Mouse (Mus musculus) cerebellum, adult 9-10 months (tissue): ENCODE measurements around the gene Slc22a29.
A peak's percentile ranks its signal among the peaks of the same experiment; 100 is the strongest.
"Not testable (repeated sequence)": the region's sequence is repeated elsewhere in the genome, so short reads cannot be mapped to it uniquely, and the experiment has no call there.

ENCODE experiments used
- DNase-seq: peaks from one replicate; pipeline ENCODE4 v3.0.0; 2022

The Slc22a29 gene

GRCm38 (mm10) chr19:8218800-8219199 lies at the start of gene Slc22a29:
Gene Slc22a29 (minus strand): TSS chr19:8218900.
- DNase-seq: no peak

GRCm38 (mm10) chr19:8265324-8265723 lies 46.6 kb upstream of the Slc22a29 start:
- no peak for DNase-seq

- DNase-seq: peak; percentile 4
Measured at GRCm38 (mm10) chr19:8252705-8253037, 34.0 kb upstream of the Slc22a29 start.

DNA sequence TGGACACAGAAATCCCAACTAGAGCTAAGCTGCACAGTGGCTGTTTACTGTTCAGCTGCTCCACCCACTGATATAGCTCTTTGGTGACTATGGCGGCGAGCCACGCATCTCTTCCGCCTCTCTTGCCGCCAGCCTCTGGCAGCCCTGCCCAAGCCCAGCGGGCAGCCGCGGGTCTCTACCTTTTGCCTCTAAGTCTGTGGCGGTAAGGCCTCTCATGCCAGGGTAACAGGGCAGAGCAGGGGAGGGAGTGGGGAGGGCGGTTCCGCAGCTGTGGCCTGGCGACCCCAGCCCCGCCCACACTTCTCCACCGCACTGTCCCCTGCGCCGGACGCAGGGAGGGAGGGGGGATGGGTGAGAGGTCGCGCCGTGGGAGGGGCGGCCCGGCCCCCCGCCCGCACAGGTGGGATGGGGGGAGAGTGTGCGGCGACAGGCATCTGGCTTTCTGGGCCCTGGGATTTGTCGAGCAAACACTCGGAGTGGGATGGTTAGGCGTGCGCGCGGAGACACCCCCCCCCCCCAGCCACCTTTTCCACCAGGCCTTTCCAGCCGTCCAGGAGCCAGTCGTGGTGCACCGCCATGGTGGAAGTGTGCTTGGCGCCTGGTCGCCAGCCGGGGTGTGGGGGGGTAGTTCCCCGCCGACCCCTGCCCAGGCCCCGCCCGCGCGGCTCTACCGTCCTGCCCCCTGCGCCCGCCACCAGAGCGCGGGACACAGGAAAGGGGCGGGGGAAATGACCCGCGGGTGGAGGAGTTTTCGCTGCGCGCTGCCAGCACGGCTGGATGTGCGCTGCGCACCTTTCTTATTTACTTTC lies 33.4 kb upstream of the Slc22a29 start:
- peak; percentile 24 for DNase-seq

GRCm38 (mm10) chr19:8228916-8229315 lies 10.2 kb upstream of the Slc22a29 start:
- no peak for DNase-seq

GRCm38 (mm10) chr19:8148787-8149523 lies 69.7 kb downstream of the Slc22a29 start:
- DNase-seq: no peak

DNA sequence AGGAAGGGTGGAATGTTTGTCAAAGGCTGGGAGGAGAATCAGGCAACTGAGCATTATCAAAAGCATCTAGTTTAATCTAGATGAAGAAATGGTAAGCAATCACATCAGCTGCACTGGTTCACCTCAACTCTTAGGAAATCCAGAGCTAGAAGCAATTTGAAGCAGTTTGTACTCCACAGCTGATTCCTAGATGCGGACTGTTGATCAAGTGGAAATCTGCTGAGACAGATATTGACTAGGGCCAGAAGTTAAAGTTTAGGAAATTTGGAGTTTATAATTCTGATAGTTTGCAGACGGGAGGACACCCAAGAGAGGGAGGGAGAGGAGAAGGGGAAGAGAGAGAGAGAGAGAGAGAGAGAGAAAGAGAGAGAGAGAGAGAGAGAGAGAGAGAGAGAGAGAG lies 76.0 kb downstream of the Slc22a29 start:
- DNase-seq: not testable (repeated sequence)

DNA sequence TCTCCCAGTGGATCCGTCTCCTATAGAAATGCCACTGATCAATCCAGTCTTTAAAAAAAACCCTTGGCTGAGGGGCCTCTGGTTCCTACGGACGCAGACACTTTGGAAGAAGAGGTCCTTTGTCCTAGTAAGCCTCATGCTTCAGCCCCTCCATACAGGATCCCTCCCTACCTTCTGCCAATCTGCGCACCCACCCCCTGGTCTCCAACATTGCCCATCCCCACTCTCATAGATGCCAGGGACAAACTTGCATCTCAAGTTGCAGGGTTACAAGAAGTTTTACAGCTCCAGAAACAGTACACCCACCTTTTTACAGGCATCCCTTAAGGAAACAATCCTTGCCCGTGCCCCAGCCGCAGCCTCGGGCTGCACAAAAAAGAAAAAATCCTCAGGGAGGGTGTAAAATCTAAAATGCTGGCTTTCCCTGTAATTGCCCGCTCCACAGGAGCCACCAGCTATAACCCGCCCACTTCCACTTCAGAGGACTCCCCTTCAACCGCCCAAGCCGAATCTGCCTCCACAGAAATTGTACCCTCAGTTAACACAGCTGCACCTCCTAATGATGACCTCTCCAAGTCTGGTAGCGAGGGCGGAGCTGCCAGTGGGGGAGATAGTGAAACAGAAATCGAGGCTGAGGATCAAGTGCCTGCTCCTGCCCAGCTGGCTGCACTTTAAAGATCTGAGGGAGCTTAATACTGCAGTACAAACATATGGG lies 84.4 kb downstream of the Slc22a29 start:
- not testable (repeated sequence) for DNase-seq

DNA sequence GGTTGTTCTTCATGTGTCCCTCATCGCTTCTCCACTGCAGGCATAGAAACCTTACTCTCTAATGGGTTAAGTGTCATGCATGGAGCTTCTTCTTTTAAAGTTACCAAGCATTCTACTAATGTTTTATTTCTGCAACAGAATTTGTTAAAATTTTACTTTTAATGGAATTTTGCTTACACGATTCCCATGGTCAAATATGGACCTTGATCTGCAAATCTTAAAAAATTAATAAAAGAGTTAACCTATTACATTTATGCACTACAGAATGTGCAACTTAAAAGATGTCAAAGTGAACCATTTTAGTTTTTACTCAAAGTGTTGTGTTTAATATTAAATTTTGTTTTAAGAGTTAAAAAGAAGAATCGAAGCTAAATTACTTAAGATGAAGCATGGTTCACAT lies 86.8 kb downstream of the Slc22a29 start, which contains the start of gene Slc22a28:
TSS of gene Slc22a28 (minus strand) at position 102 of the 400 bp plus-strand sequence.
- not testable (repeated sequence) for DNase-seq
